ENCODE assay signal across 9 mouse cellular contexts in the genomic region with DNA sequence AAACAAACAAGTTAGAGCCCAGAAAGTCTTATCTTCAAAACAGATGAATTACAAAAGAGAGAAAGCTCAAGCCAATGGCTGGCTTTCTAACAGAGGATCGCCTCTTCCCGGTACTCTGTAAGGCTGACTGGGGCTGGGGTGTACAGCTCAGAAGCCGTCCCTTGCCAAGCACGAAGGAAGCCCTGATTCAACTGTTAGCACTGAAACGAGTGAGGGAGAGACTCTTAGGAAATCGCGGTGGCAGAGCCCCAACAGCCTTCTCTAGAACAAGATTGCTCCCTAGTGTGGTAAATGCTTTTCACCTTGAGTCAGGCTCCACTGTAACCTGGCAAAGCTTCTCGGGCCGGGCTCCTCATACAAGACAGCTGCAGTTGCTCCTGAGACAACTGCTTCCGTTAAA.
DNase-seq lines count a peak whose midpoint lies in the region; ATAC-seq and TF ChIP-seq lines count a peak whose summit lies in the region.
"Had no signal": no experiment of that assay in that cellular context is flagged by ENCODE, and none has a peak within 500 bp of the region (broad histone marks: within the 10 kb centered on the region; RNA-seq: fewer than 3 reads in every experiment).

No protein-coding gene starts in this region.

- no peak for ATAC-seq in midbrain, embryonic 11.5 days (ENCODE audit: low FRiP score)
- ATAC-seq in midbrain, embryonic 16.5 days: no peak
- ATAC-seq in lung, postnatal 0 days: peak; percentile 62
- ATAC-seq in megakaryocyte, adult 5-6 weeks (ENCODE audit: poor library complexity, severe bottlenecking): no peak

- DNase-seq in midbrain, embryonic 11.5 days (ENCODE audit: low spot score, missing footprints): peak; percentile 60
- DNase-seq in gastrocnemius, postnatal 25 days: peak; percentile 71
- peak; percentile 75 for DNase-seq in kidney, adult 2 months
- peak; percentile 87 for DNase-seq in lung, postnatal 0 days (ENCODE audit: low spot score)
- DNase-seq in thymus, postnatal 14 days: peak; percentile 69
- no peak for DNase-seq in embryo, embryonic 10.5 days (ENCODE audit: low spot score)

- peak; percentile 44; the same call in 1 of the 2 replicates for TF ChIP-seq EP300 in lung, postnatal 0 days (IDR thresholded peaks at IDR 0.05)

- TF ChIP-seq POLR2A in kidney, adult 2 months (IDR thresholded peaks at IDR 0.05; ENCODE audit: low read depth, low read length): no peak

- H3K4me2 ChIP-seq in midbrain, embryonic 11.5 days: no peak overlapping the region
- H3K4me2 ChIP-seq in midbrain, embryonic 16.5 days (ENCODE audit: low read length): no peak overlapping the region
- H3K4me2 ChIP-seq in lung, postnatal 0 days (replicated peaks; ENCODE audit: low read depth, low read length): peak overlapping the region; percentile 37
- H3K4me2 ChIP-seq: embryonic facial prominence, embryonic 15.5 days had no signal

- H3K36me3 ChIP-seq in midbrain, embryonic 11.5 days (ENCODE audit: control insufficient read depth, insufficient read depth, low read length): no peaks in the 10 kb centered on the region
- no peaks in the 10 kb centered on the region for H3K36me3 ChIP-seq in midbrain, embryonic 16.5 days (ENCODE audit: control insufficient read depth, insufficient read depth, low read length)
- H3K36me3 ChIP-seq in kidney, adult 2 months (ENCODE audit: control insufficient read depth, insufficient read depth, low read length): no peaks in the 10 kb centered on the region; the same call in 1 of the 2 replicates
- no peaks in the 10 kb centered on the region for H3K36me3 ChIP-seq in lung, postnatal 0 days (ENCODE audit: insufficient read depth, low read length)
- H3K36me3 ChIP-seq: embryonic facial prominence, embryonic 15.5 days had no signal

- H3K27me3 ChIP-seq in midbrain, embryonic 11.5 days (ENCODE audit: control insufficient read depth, insufficient read depth, low read length): no peaks in the 10 kb centered on the region
- no peaks in the 10 kb centered on the region for H3K27me3 ChIP-seq in midbrain, embryonic 16.5 days (ENCODE audit: control insufficient read depth, insufficient read depth, low read depth, low read length)
- no peaks in the 10 kb centered on the region for H3K27me3 ChIP-seq in kidney, adult 2 months (replicated peaks; ENCODE audit: control insufficient read depth, insufficient read depth, low read length)
- H3K27me3 ChIP-seq in lung, postnatal 0 days (replicated peaks; ENCODE audit: insufficient read depth, low read length): no peaks in the 10 kb centered on the region
- H3K27me3 ChIP-seq: embryonic facial prominence, embryonic 15.5 days had no signal

- no peak overlapping the region for H3K4me3 ChIP-seq in midbrain, embryonic 11.5 days (ENCODE audit: low read depth, low read length)
- no peak overlapping the region for H3K4me3 ChIP-seq in midbrain, embryonic 16.5 days (ENCODE audit: low read depth, low read length)
- peak overlapping the region; percentile 51 for H3K4me3 ChIP-seq in kidney, adult 2 months (ENCODE audit: insufficient read depth, low read depth, low read length)
- H3K4me3 ChIP-seq in lung, postnatal 0 days (ENCODE audit: low read depth, low read length): no peak overlapping the region
- H3K4me3 ChIP-seq: embryonic facial prominence, embryonic 15.5 days had no signal

- H3K9me3 ChIP-seq in midbrain, embryonic 11.5 days (ENCODE audit: control insufficient read depth, low read length): no peaks in the 10 kb centered on the region
- no peaks in the 10 kb centered on the region for H3K9me3 ChIP-seq in midbrain, embryonic 16.5 days (replicated peaks; ENCODE audit: control insufficient read depth, low read length, poor library complexity, severe bottlenecking)
- no peaks in the 10 kb centered on the region for H3K9me3 ChIP-seq in lung, postnatal 0 days (ENCODE audit: low read length)
- H3K9me3 ChIP-seq: embryonic facial prominence, embryonic 15.5 days had no signal

- H3K4me1 ChIP-seq in midbrain, embryonic 11.5 days (ENCODE audit: control insufficient read depth, insufficient read depth, low read length): no peaks in the 10 kb centered on the region
- no peaks in the 10 kb centered on the region for H3K4me1 ChIP-seq in midbrain, embryonic 16.5 days (ENCODE audit: control insufficient read depth, insufficient read depth, low read length)
- H3K4me1 ChIP-seq in kidney, adult 2 months (ENCODE audit: control insufficient read depth, insufficient read depth, low read length): peaks cover 37% of the 10 kb centered on the region
- no peaks in the 10 kb centered on the region for H3K4me1 ChIP-seq in lung, postnatal 0 days (ENCODE audit: insufficient read depth, low read depth, low read length)

- H3K9ac ChIP-seq in midbrain, embryonic 11.5 days (ENCODE audit: low read length): no peak overlapping the region
- no peak overlapping the region for H3K9ac ChIP-seq in midbrain, embryonic 16.5 days (ENCODE audit: low read depth, low read length)
- no peak overlapping the region for H3K9ac ChIP-seq in lung, postnatal 0 days (replicated peaks; ENCODE audit: low read depth)
- H3K9ac ChIP-seq: embryonic facial prominence, embryonic 15.5 days had no signal

- no peak overlapping the region for H3K27ac ChIP-seq in midbrain, embryonic 11.5 days (ENCODE audit: low read depth, low read length)
- H3K27ac ChIP-seq in midbrain, embryonic 16.5 days (ENCODE audit: low read length): no peak overlapping the region
- H3K27ac ChIP-seq in kidney, adult 2 months (ENCODE audit: insufficient read depth, low read depth, low read length): peak overlapping the region; percentile 100
- peak overlapping the region; percentile 69 for H3K27ac ChIP-seq in lung, postnatal 0 days (ENCODE audit: low read length)
- H3K27ac ChIP-seq: embryonic facial prominence, embryonic 15.5 days had no signal

- WGBS in midbrain, embryonic 11.5 days: 46% methylated on average over 10 of the region's 10 CpGs
- 42% methylated on average over 10 of the region's 10 CpGs for WGBS in midbrain, embryonic 16.5 days
- WGBS in kidney, adult 2 months: 8% methylated on average over 10 of the region's 10 CpGs
- WGBS in lung, postnatal 0 days: 10% methylated on average over 10 of the region's 10 CpGs

- peak; percentile 20; the same call in 1 of the 2 replicates for TF ChIP-seq CTCF in kidney, adult 2 months (conservative IDR thresholded peaks at IDR 0.05; ENCODE audit: insufficient read depth, insufficient read length, low read depth, low read length)
- peak; percentile 32; the same call in 1 of the 2 replicates for TF ChIP-seq CTCF in lung, postnatal 0 days (IDR thresholded peaks at IDR 0.05)

Comparison
In these comparisons a context has a peak if more than half of its experiments do, and no peak if none do; other contexts are left out.
1. H3K27ac ChIP-seq: peak in kidney, adult 2 months (single experiment) and lung, postnatal 0 days (single experiment); none in midbrain, embryonic 11.5 days (single experiment) and midbrain, embryonic 16.5 days (single experiment).